Mouse (Mus musculus) left cerebral cortex, postnatal 10 days (tissue): ENCODE data around the gene Tmpo. TPM values are rescaled to one million over a fixed set of nuclear protein-coding genes. Genes with fewer than 3 reads are reported as not detected.
A peak's percentile ranks its signal among the peaks of the same experiment; 100 is the strongest.

Experiments
- DNase-seq, 2 experiments: peaks; one replicate each; pipeline ENCODE4 v3.0.0; 2021 to 2022; ENCODE audit warnings: low spot score in 2 of 2, mixed read lengths in 1 of 2; ENCODE audit errors: extremely low spot score in 1 of 2
- intact Hi-C: fragments of 180-260 bp; cut with DNase I; formaldehyde crosslinking; loops from one replicate; pipeline ENCODE4 v1.15.1; 2025
- total RNA-seq, 2 experiments: library from RNA; stranded (reverse); gene quantifications; 2 replicates each; pipeline ENCODE4 v1.2.3; 2021

Tmpo gene
- total RNA-seq, 2 experiments from 2014 or later, result 36.6 to 38.2 TPM

- intact Hi-C loops, result no loop called here
- no peak for DNase-seq
Measured at GRCm38 (mm10) chr10:91130792-91131191, 50.3 kb downstream of the Tmpo start.

GRCm38 (mm10) chr10:91128551-91129160 is 52.5 kb downstream of the Tmpo start:
- intact Hi-C loops, result no loop called here
- no peak for DNase-seq

GRCm38 (mm10) chr10:91127395-91127794 is 53.7 kb downstream of the Tmpo start:
- no peak for DNase-seq
- intact Hi-C loops, result no loop called here

- intact Hi-C loops, result no loop called here
- DNase-seq, result no peak
Measured at GRCm38 (mm10) chr10:91126618-91127355, 54.3 kb downstream of the Tmpo start.

- intact Hi-C loops, result loop anchor here (5.0 kb wide), 1 partner anchor 42 kb away; the partner anchor contains the start of genes Apaf1 and Ikbip
- DNase-seq, result peak; percentile 97 to 99
Measured at GRCm38 (mm10) chr10:91123828-91124822, 57.0 kb downstream of the Tmpo start, which contains the start of gene Slc25a3. Gene Slc25a3 (minus strand): TSS chr10:91124059.

GRCm38 (mm10) chr10:91123281-91123827 is 57.8 kb downstream of the Tmpo start:
- peak in 1 of 2 experiments; percentile 63 for DNase-seq
- intact Hi-C loops, result loop anchor here (5.0 kb wide), 1 partner anchor 41 kb away; the partner anchor contains the start of genes Apaf1 and Ikbip

GRCm38 (mm10) chr10:91122646-91123045 is 58.5 kb downstream of the Tmpo start:
- intact Hi-C loops, result loop anchor here (5.0 kb wide), 1 partner anchor 40 kb away; the partner anchor contains the start of genes Apaf1 and Ikbip
- DNase-seq, result no peak

GRCm38 (mm10) chr10:91116958-91117357 is 64.2 kb downstream of the Tmpo start:
- DNase-seq, result no peak
- intact Hi-C loops, result no loop called here

GRCm38 (mm10) chr10:91109841-91110240 is 71.3 kb downstream of the Tmpo start:
- DNase-seq, result no peak
- intact Hi-C loops, result no loop called here

GRCm38 (mm10) chr10:91105981-91106380 is 75.1 kb downstream of the Tmpo start:
- intact Hi-C loops, result no loop called here
- DNase-seq, result no peak

- intact Hi-C loops, result no loop called here
- no peak for DNase-seq
Measured at GRCm38 (mm10) chr10:91102799-91103590, 78.1 kb downstream of the Tmpo start.

GRCm38 (mm10) chr10:91101936-91102335 is 79.2 kb downstream of the Tmpo start:
- intact Hi-C loops, result no loop called here
- DNase-seq, result no peak

GRCm38 (mm10) chr10:91100101-91100500 is 81.0 kb downstream of the Tmpo start:
- intact Hi-C loops, result no loop called here
- DNase-seq, result no peak

GRCm38 (mm10) chr10:91098056-91098455 is 83.1 kb downstream of the Tmpo start:
- DNase-seq, result no peak
- intact Hi-C loops, result no loop called here
